Mouse (Mus musculus): ENCODE measurements at regions not wholly inside any gene's neighbourhood (a gene's known extent, or its start where the extent isn't known, plus 50 kb on each side); places are given as distances from the start of the nearest gene placed in this dataset.
A peak's percentile ranks its signal among the peaks of the same experiment; 100 is the strongest.

- WGBS = 81% methylated on average over 4 of the region's 4 CpGs
- ATAC-seq = no peak
Observed at GRCm38 (mm10) chr9:87510683-87511082, 220.4 kb downstream of the Tbx18 start.

GRCm38 (mm10) chr9:87504673-87505385, 226.2 kb downstream of the Tbx18 start:
- no peak overlapping the region for H3K4me2 ChIP-seq (ENCODE audit: low read length)
- ATAC-seq = no peak
- 79% methylated on average over 10 of the region's 10 CpGs for WGBS
- no peak overlapping the region for H3K9ac ChIP-seq (replicated peaks; ENCODE audit: low read depth, low read length)
- no peaks in the 10 kb centered on the region for H3K27me3 ChIP-seq (replicated peaks; ENCODE audit: control insufficient read depth, insufficient read depth, low read length)
- no peaks in the 10 kb centered on the region for H3K4me1 ChIP-seq (replicated peaks; ENCODE audit: control insufficient read depth, insufficient read depth, low read length)
- H3K9me3 ChIP-seq (ENCODE audit: control insufficient read depth, low read length) = no peaks in the 10 kb centered on the region
- no peaks in the 10 kb centered on the region for H3K36me3 ChIP-seq (ENCODE audit: control insufficient read depth, insufficient read depth)
- H3K27ac ChIP-seq (ENCODE audit: low read length) = no peak overlapping the region
- no peak overlapping the region for H3K4me3 ChIP-seq (replicated peaks; ENCODE audit: low read length)

More at GRCm38 (mm10) chr9:87510683-87511082, 220.4 kb downstream of the Tbx18 start:
- H3K27ac ChIP-seq (ENCODE audit: low read length) = no peak overlapping the region
- no peak overlapping the region for H3K4me2 ChIP-seq (ENCODE audit: low read length)
- H3K9ac ChIP-seq (replicated peaks; ENCODE audit: low read depth, low read length) = no peak overlapping the region
- no peaks in the 10 kb centered on the region for H3K4me1 ChIP-seq (replicated peaks; ENCODE audit: control insufficient read depth, insufficient read depth, low read length)
- H3K9me3 ChIP-seq (ENCODE audit: control insufficient read depth, low read length) = no peaks in the 10 kb centered on the region
- H3K4me3 ChIP-seq (replicated peaks; ENCODE audit: low read length) = no peak overlapping the region
- no peaks in the 10 kb centered on the region for H3K36me3 ChIP-seq (ENCODE audit: control insufficient read depth, insufficient read depth)
- H3K27me3 ChIP-seq (replicated peaks; ENCODE audit: control insufficient read depth, insufficient read depth, low read length) = no peaks in the 10 kb centered on the region

GRCm38 (mm10) chr9:87464141-87464540, 208.8 kb upstream of the Cep162 start:
- 84% methylated on average over 3 of the region's 3 CpGs for WGBS
- no peak overlapping the region for H3K4me3 ChIP-seq (replicated peaks; ENCODE audit: low read length)
- no peaks in the 10 kb centered on the region for H3K36me3 ChIP-seq (ENCODE audit: control insufficient read depth, insufficient read depth)
- no peaks in the 10 kb centered on the region for H3K9me3 ChIP-seq (ENCODE audit: control insufficient read depth, low read length)
- H3K4me1 ChIP-seq (replicated peaks; ENCODE audit: control insufficient read depth, insufficient read depth, low read length) = no peaks in the 10 kb centered on the region
- no peak overlapping the region for H3K27ac ChIP-seq (ENCODE audit: low read length)
- H3K9ac ChIP-seq (replicated peaks; ENCODE audit: low read depth, low read length) = no peak overlapping the region
- no peak for ATAC-seq
- H3K4me2 ChIP-seq (ENCODE audit: low read length) = no peak overlapping the region
- no peaks in the 10 kb centered on the region for H3K27me3 ChIP-seq (replicated peaks; ENCODE audit: control insufficient read depth, insufficient read depth, low read length)

GRCm38 (mm10) chr9:87453261-87453660, 197.9 kb upstream of the Cep162 start:
- Histone ChIP-seq H3K4me3 (replicated peaks; ENCODE audit: low read length) (no peak overlapping the region), H3K36me3 (ENCODE audit: control insufficient read depth, insufficient read depth) (no peaks in the 10 kb centered on the region), H3K9ac (replicated peaks; ENCODE audit: low read depth, low read length) (no peak overlapping the region), H3K4me2 (ENCODE audit: low read length) (no peak overlapping the region), H3K9me3 (ENCODE audit: control insufficient read depth, low read length) (no peaks in the 10 kb centered on the region), H3K4me1 (replicated peaks; ENCODE audit: control insufficient read depth, insufficient read depth, low read length) (no peaks in the 10 kb centered on the region), H3K27me3 (replicated peaks; ENCODE audit: control insufficient read depth, insufficient read depth, low read length) (no peaks in the 10 kb centered on the region), H3K27ac (ENCODE audit: low read length) (no peak overlapping the region)
- ATAC-seq = no peak
- 89% methylated on average over 2 of the region's 2 CpGs for WGBS

GRCm38 (mm10) chr9:87452571-87452970, 197.2 kb upstream of the Cep162 start:
- WGBS = 72% methylated on average over 2 of the region's 2 CpGs

GRCm38 (mm10) chr9:87443467-87444235, 188.3 kb upstream of the Cep162 start:
- no peak for ATAC-seq
- 60% methylated on average over 10 of the region's 10 CpGs for WGBS
- Histone ChIP-seq H3K36me3 (ENCODE audit: control insufficient read depth, insufficient read depth) (no peaks in the 10 kb centered on the region), H3K9ac (replicated peaks; ENCODE audit: low read depth, low read length) (no peak overlapping the region), H3K27ac (ENCODE audit: low read length) (no peak overlapping the region), H3K4me2 (ENCODE audit: low read length) (no peak overlapping the region), H3K9me3 (ENCODE audit: control insufficient read depth, low read length) (no peaks in the 10 kb centered on the region), H3K4me1 (replicated peaks; ENCODE audit: control insufficient read depth, insufficient read depth, low read length) (no peaks in the 10 kb centered on the region), H3K27me3 (replicated peaks; ENCODE audit: control insufficient read depth, insufficient read depth, low read length) (no peaks in the 10 kb centered on the region), H3K4me3 (replicated peaks; ENCODE audit: low read length) (no peak overlapping the region)

More at GRCm38 (mm10) chr9:87452571-87452970, 197.2 kb upstream of the Cep162 start:
- no peak overlapping the region for H3K4me3 ChIP-seq (replicated peaks; ENCODE audit: low read length)
- H3K4me2 ChIP-seq (ENCODE audit: low read length) = no peak overlapping the region
- ATAC-seq = no peak
- H3K27ac ChIP-seq (ENCODE audit: low read length) = no peak overlapping the region
- no peak overlapping the region for H3K9ac ChIP-seq (replicated peaks; ENCODE audit: low read depth, low read length)
- no peaks in the 10 kb centered on the region for H3K27me3 ChIP-seq (replicated peaks; ENCODE audit: control insufficient read depth, insufficient read depth, low read length)
- no peaks in the 10 kb centered on the region for H3K4me1 ChIP-seq (replicated peaks; ENCODE audit: control insufficient read depth, insufficient read depth, low read length)
- H3K36me3 ChIP-seq (ENCODE audit: control insufficient read depth, insufficient read depth) = no peaks in the 10 kb centered on the region
- H3K9me3 ChIP-seq (ENCODE audit: control insufficient read depth, low read length) = no peaks in the 10 kb centered on the region

- H3K4me3 ChIP-seq (replicated peaks; ENCODE audit: low read length) = no peak overlapping the region
- peaks cover 7% of the 10 kb centered on the region for H3K4me1 ChIP-seq (replicated peaks; ENCODE audit: control insufficient read depth, insufficient read depth, low read length)
- no peaks in the 10 kb centered on the region for H3K9me3 ChIP-seq (ENCODE audit: control insufficient read depth, low read length)
- no peak overlapping the region for H3K9ac ChIP-seq (replicated peaks; ENCODE audit: low read depth, low read length)
- no peaks in the 10 kb centered on the region for H3K36me3 ChIP-seq (ENCODE audit: control insufficient read depth, insufficient read depth)
- peak overlapping the region; percentile 43 for H3K4me2 ChIP-seq (ENCODE audit: low read length)
- H3K27me3 ChIP-seq (replicated peaks; ENCODE audit: control insufficient read depth, insufficient read depth, low read length) = no peaks in the 10 kb centered on the region
- no peak overlapping the region for H3K27ac ChIP-seq (ENCODE audit: low read length)
- 21% methylated on average over 8 of the region's 8 CpGs for WGBS
- peak; percentile 75 for ATAC-seq
Observed at GRCm38 (mm10) chr9:87432072-87432471, 176.7 kb upstream of the Cep162 start.

GRCm38 (mm10) chr9:87431523-87431922, 176.2 kb upstream of the Cep162 start:
- Histone ChIP-seq H3K36me3 (ENCODE audit: control insufficient read depth, insufficient read depth) (no peaks in the 10 kb centered on the region), H3K4me2 (ENCODE audit: low read length) (peak overlapping the region; percentile 43), H3K27me3 (replicated peaks; ENCODE audit: control insufficient read depth, insufficient read depth, low read length) (no peaks in the 10 kb centered on the region), H3K9me3 (ENCODE audit: control insufficient read depth, low read length) (no peaks in the 10 kb centered on the region), H3K4me1 (replicated peaks; ENCODE audit: control insufficient read depth, insufficient read depth, low read length) (peaks cover 7% of the 10 kb centered on the region), H3K4me3 (replicated peaks; ENCODE audit: low read length) (no peak overlapping the region), H3K9ac (replicated peaks; ENCODE audit: low read depth, low read length) (no peak overlapping the region), H3K27ac (ENCODE audit: low read length) (no peak overlapping the region)
- peak; percentile 54 for ATAC-seq
- WGBS = 35% methylated on average over 7 of the region's 7 CpGs

- Histone ChIP-seq H3K9ac (replicated peaks; ENCODE audit: low read depth, low read length) (no peak overlapping the region), H3K27me3 (replicated peaks; ENCODE audit: control insufficient read depth, insufficient read depth, low read length) (no peaks in the 10 kb centered on the region), H3K27ac (ENCODE audit: low read length) (no peak overlapping the region), H3K9me3 (ENCODE audit: control insufficient read depth, low read length) (no peaks in the 10 kb centered on the region), H3K4me3 (replicated peaks; ENCODE audit: low read length) (no peak overlapping the region), H3K4me1 (replicated peaks; ENCODE audit: control insufficient read depth, insufficient read depth, low read length) (no peaks in the 10 kb centered on the region), H3K36me3 (ENCODE audit: control insufficient read depth, insufficient read depth) (no peaks in the 10 kb centered on the region), H3K4me2 (ENCODE audit: low read length) (no peak overlapping the region)
- no peak for ATAC-seq
- WGBS = 68% methylated on average over 4 of the region's 4 CpGs
Observed at GRCm38 (mm10) chr9:87425201-87425600, 169.9 kb upstream of the Cep162 start.

All from forebrain, embryonic 16.5 days (tissue).